Mouse (Mus musculus) lung, adult 18-20 months (tissue): ENCODE measurements around the gene Ptrh1.

Source experiments
- DNase-seq, 2 experiments: peaks; one replicate each; pipeline ENCODE4 v3.0.0; 2022; ENCODE audit warnings: mixed read lengths in 2 of 2

Gene Ptrh1

DNA sequence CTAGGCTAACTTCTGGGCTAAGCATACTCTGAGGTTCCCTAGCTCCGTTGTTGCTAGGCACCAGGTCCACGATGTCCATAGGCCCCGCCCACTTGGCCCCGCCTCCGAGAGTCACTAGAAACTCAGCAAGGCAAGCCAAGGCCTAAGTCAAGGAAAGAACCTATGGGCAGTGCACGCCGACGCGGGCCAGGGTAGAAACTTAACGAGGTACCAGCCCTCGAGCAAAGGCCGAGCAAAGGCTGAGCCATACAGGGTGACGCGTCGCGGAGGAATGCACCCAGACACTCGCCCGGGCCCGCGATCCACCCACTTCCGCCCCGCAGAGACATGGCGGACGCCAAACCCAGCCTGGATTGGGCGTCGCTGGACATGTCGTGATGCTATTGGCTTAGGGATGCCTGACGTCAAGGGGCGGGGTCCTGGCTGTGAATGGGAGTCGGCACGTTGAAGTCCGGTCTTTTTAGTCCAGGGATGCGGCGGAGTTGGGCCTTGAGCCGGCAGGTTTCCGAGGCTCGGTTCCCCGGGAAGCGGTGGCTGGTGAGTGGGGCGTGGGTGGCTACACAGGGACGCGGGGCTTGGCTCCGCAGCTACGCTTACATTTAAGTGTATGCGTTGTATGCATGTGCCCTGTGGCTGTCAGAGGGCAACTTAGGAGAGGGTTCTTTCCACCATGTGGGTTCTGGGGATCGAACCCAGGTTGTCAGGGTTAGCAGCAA lies at the start of gene Ptrh1, which contains the start of gene Ttc16:
Gene Ptrh1 (plus strand): TSS at position 428 of the 716 bp plus-strand sequence.
Gene Ttc16 (minus strand): TSS at position 275 of the 716 bp plus-strand sequence.
- peak; percentile 98 to 99 for DNase-seq

DNA sequence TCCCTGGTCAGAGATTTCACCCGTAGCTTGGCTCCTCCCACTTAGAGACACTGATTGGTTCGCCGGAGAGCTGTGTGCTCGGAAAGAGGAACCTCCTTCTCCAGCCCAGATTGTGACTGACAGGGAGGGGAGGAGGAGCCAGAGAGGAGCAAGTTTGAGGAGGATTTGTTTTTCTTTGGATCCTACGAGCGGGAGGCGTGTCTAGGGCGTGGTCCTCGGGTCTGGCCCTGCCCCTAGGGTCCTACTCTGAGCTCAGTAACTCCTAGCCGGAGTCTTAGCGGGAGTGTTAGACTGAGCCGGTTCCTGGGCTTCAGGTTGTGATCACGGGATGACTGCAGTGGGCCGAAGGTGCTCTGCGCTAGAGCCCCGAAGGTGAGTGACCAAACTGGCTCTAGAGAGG lies 48.2 kb upstream of the Ptrh1 start:
- peak; percentile 97 to 98 for DNase-seq

DNA sequence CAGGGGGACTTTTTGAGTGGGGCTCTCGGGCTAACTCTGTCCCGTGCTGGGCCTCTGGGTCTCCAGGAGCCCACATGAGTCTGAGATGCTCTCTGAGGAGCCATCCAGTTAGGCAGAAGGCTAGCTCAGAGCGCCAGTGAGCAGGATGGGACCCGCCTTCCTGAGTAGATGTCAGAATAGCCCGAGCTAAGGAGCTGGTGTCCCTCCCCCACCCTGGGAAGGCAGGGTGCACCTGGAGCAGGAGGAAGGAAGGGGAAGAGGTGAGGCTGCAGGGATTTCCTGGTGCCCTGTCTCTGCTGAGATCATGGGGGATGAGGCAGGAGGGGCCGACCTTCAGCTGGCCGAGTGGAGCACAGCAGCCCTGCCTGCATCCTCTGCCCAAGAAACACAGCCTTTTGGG lies 47.1 kb upstream of the Ptrh1 start:
- DNase-seq, result peak; percentile 62 to 74

DNA sequence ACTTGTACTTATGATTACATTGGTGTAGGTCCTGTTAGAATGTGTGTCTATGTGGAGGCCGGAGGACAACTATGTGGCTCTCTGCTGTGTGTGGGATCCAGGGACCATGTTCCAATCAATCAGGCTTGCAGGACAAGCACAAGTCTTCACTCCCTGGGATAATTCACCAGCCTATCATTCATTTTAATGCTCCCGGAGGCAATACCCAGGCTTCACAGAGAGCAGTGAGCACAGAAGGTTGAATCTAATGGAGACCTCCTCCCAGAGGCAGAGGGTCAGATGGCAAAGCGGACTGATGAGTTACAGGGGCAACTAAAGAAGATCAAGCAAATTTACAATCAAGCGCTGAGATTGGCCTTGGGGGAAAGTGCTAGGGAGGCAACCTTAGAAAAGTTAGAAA lies 46.0 kb upstream of the Ptrh1 start:
- no peak for DNase-seq

DNA sequence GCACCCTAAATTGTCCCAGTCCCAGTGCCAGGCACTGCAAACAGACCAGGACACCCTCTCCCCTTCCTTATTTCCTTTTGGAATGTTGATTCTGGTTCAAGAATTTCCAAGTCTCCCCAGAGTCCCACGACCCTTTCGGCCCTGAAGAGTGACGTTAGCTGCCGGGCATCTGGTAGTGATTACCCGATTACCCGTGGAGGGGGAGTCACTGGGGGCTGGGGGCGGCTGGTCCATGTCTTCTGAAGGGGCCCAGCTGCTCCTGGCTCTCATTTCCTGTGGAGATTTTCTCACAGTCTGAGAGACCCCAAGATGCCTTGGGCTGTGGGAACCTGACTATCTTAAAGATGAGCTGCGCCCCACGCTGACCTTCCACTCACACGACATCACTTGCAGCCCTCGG lies 44.7 kb upstream of the Ptrh1 start:
- no peak for DNase-seq

DNA sequence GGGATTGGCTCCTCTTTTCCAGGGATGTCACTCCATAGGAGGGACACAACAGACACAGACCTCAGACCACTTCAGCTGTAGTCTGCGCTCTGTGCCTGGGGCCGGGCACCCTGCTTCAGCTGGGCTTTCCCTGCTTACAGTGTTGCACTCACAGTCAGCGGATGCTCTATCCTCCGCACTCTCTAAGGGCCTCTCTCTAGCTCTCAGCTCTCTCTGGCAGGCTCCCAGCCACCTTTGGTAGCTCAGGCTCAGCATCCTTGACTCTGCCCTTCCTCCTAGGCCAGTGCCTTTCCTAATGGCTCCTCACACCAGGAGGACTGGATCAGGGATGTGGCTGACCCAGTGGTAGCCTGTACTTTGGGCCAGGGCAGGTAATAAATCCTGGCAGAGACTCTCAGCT lies 43.7 kb upstream of the Ptrh1 start:
- DNase-seq, result no peak

DNA sequence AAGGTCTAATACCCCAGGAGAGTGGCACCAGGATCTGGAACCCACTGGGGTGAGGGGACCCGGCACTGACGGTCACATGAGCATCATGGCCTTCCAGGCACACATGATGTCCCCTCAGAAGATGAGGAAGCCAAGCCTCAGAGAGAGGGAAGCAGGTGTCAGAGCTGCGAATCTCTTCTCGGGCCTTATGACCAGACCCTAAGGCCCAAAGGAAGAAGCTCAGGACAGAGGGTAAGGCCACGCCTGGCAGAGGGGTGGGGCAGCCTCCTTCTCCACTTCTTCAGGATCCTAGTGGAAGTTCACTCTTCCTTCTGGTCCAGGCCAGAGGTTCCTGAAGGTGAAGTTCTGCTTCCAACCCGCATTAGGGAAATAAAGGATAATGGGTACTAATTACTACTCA lies 42.9 kb upstream of the Ptrh1 start:
- no peak for DNase-seq

DNA sequence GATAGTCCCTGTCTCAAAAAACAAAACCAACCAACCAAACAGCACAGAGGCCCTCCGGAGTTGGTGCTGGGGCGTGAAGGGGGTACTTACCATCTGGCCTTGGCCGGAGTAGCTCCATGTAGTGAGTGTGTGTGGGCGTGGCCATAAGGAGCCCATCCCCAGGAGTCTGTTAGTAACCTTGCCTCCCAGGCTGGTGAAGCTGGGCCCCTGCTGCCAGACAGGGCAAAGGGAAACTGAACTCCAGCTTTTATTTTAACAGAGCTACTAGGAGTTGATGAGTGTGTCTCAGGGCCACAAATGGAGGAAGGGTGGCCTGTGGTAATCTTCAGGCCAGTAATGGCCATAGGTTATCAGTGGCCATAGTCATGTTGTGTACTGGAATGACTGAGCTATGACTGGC lies 41.1 kb upstream of the Ptrh1 start:
- peak in 1 of 2 experiments; percentile 55 for DNase-seq

DNA sequence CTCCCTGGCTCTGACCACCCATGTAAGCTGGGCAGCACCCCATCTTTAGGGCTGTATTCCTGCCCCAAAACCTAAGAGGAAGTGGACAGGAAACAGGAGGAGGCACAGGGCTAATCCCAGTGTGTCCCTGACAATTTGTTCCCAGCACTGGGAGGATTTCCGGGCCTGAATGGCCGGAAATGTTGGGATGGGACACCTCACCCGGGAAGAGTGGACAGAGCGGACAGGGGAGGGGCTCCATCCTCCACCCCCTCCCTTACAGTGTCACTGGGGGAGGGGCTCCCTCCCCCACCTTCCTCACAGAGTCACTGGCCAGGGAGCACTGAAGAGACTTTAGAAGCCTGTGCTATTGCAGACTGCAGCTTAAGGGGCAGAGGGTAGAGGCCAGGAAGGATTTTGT lies 40.7 kb upstream of the Ptrh1 start:
- DNase-seq, result peak; percentile 82 to 90

DNA sequence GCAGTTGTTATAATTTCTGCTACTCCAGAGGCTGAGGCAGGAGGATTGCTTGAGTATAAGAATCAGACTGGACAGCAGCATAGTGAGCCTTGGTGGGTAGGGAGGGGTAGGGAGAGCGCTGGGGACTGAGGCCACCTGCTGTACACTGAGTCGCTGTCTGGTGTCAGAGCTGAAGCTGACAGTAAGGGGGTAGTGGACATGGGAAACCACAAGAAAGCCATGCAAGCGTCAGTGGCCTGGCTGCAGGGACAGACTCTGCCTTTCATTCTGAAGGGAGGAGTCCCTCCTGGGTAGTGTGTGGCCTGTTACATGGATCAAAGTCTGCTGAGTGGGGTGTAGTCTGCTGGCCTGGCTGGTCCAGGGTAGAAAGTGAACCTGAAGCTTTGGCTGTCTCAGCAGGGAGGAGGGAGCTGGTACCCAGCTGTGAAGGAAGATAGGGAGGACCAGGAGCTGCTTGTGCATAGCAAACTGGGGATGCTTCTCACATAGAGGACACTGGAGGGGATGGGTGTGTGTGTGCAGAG lies 39.2 kb upstream of the Ptrh1 start:
- no peak for DNase-seq

DNA sequence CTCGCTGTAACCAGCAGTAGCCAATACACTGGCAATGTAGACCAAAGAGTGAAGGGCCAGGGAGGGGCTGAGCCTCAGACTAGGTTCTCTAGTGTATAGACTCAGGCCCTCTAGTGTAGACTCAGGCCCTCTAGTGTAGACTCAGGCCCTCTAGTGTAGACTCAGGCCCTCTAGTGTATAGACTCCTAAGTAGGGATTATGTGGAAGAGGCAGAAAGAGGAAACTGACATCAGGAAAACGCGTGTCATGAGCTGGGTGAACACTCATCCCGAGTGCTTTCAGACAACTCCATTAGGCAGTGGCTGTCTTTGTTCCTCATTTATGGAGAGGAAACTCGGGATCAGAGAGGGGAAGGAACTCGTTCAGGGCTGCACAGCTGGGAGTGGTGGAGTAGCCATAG lies 38.6 kb upstream of the Ptrh1 start:
- no peak for DNase-seq

DNA sequence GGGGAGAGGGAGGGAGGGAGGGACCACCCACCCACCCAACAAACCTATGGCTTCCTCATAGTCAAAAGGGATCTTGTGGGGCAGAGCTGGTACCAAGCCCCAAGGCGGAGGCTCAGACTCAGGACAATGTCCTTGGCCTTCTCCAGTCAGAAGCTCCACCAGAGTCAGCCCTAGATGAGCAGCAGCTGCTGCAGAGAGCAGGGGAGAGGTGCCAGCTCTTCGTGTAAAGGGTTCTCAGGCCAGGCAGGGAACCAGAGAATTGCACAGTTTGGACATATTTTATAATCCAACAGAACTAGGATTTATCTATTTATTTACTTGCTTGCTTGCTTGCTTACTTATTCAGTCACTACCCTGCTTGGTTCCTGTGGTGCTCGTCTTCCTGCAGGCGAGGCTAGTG lies 36.3 kb upstream of the Ptrh1 start:
- DNase-seq, result no peak

DNA sequence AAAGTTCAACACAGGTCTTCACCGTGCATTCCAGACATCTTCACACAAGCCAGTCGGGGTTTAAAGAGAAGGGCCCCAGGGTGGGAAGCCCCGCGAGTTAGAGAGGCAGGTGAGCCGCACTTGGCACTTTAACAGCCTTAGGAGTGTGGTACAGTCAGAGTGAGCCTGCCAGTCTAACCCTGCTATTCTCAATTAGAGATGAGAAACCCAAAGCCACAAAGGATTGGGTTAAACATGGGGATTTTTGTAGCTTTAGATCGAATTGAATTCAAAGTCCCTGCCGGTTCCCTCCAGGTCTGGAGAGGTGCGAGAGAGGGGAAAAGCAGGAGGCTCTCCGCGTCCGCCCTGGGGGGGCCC lies 34.7 kb upstream of the Ptrh1 start, which contains the start of gene 6330409D20Rik:
Gene 6330409D20Rik (minus strand): TSS at position 101 of the 357 bp plus-strand sequence.
- DNase-seq, result no peak

DNA sequence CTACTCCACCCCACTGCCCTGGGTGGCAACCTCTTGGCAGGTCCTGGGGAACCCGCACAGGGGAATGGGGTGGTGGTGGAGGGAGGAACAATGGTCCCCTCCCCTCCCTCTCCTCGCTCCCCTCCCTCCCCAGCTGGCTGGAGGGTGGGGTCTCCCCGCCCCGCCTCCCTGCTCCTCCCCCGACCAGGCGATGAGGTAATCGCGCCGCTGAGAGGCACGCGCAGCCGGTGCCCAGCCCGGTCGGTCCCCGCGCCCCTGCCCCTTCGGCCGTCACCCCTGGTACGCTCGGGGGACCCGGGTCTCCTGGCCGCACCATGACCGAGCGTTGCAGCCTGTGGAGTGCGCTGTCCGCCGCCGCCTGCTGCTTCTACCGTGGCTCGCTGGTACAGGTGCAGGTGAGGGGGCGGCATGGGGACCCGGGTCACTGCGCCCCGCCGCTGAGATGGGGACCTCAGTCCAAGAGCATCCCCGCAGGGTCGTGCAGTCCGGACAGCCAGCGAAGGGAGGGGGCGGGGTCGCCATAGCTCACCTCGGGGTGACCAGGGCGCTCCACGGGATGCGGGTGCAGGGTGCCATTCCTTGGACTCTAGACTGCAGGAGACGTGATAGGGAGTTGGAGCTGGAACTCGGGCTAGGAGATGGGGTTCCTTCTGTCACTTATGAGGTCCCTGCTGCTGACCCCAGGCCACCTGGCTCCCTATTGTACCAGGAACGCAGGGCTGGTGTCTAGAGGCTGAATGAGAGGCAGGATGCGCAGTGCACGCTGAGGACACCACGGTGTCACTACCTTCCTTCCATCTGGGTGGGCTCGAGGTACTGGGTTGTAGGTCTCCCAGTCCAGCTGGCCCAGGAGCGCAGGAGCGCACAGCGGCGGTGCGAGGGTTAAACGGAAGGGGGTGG lies 34.1 kb upstream of the Ptrh1 start:
- DNase-seq, result peak; percentile 54 to 72

DNA sequence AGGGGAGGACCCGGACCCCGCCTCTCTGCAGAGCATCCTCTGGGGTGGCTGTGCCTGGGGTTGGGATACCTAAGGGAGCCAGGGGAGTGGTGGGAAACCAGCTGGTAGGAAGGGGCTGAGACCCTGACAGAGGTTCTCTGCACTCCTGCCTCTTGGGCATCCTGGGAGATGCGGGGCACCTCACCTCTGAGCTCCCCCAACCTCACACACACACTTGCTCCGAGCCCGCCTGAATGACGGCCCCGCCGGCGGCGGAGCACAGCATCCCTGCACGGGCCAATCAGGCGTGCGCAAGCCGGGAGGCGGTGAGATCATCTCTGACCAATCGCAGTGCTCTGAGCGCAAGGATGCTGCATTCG lies 33.4 kb upstream of the Ptrh1 start:
- DNase-seq, result no peak

DNA sequence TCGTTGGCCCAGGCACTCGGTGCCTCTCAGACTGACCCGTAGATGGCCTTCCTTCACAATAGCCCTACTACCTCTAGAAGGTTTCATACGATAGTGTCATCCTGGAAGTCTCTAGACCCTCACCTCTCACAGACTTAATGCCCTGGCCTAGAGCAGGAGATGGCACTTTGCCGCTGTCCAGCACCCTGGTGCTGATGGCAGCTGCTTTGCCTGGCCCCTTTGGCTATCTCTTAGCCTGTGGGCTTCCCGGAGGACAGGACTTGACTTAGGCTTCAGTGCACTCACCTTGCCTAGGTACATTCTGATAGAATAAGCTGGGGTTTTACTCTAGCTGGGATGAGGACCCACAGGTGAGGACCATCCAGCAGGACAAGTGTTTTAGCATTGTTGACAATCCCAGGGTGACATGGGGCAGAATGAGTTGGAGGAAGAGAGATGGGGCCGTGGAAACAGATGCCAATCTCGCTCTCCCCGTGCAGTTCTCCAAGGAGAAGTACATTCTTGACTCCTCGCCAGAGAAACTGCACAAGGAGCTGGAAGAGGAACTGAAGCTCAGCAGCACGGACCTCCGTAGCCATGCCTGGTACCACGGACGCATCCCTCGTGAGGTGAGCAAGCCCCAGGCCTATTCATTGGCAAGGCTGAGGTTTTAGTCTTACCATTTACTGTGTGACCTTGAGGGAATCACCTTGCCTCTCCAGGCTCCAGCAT lies 31.2 kb upstream of the Ptrh1 start:
- no peak for DNase-seq

DNA sequence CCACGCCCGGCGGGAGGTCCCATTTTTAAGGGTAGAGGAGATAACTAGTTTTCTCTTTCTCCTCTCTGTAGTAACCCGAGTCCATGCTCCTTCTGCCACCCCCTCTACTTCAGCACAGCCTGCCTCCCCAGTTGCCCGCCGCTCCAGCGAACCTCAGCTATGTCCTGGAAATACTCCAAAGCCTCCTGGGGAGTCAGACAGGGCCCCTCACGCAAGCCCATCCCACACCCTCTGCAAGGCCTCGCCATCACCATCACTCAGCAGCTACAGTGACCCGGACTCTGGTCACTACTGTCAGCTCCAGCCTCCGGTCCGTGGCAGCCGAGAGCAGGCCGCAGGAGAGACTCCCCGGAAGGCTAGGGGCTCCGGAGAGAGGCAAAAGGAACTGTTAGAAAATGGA lies 26.5 kb upstream of the Ptrh1 start:
- DNase-seq, result no peak

DNA sequence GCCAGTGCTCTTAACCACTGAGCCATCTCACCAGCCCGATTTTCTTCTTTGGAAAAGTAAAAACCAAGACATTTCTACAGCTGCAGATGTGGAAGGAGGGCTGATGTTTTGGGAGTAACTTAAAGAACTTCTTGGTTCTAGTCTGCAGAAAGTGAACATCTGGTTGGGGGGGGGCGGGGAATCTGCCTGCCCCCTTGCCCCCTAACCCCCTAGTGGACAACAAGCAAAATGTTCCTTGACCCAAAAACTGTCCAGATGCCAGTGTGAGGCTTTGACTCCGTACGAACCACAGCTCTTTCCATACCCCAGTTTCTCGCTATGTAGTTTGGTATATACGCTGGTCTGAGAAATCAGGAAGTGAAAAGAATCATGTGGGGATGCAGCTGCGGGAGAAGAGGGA lies 25.4 kb upstream of the Ptrh1 start:
- DNase-seq, result no peak

DNA sequence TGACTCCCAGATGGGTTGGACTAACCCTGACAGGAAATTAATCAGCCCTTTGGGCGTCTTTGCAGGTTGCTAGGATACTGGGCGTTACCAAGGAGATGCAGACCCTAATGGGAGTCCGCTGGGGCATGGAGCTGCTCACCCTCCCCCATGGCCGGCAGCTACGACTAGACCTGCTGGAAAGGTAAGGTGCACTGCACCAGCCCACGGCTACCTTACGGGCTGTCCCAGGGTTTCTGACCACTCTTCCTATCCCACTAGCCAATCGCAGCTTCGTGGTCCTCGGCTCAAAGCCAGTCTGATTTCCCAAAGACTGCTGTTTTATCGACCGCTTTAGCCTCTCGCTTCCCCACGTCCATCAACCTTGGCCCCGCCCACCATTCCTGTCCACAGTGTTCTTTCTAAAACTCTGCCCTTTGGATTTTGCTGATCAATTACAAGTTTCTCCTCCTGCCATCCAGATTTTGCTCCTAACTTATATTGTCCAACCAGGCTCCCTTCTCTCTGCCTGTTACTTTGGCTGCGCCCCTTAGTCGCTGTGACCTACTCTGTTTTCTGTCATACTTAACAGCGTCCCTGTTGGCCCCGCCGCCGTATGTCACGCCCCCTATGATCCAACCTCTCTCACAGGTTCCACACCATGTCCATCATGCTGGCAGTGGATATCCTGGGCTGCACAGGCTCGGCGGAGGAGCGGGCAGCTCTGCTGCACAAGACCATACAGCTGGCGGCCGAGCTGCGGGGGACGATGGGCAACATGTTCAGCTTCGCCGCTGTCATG lies 24.5 kb upstream of the Ptrh1 start:
- peak; percentile 83 to 87 for DNase-seq

DNA sequence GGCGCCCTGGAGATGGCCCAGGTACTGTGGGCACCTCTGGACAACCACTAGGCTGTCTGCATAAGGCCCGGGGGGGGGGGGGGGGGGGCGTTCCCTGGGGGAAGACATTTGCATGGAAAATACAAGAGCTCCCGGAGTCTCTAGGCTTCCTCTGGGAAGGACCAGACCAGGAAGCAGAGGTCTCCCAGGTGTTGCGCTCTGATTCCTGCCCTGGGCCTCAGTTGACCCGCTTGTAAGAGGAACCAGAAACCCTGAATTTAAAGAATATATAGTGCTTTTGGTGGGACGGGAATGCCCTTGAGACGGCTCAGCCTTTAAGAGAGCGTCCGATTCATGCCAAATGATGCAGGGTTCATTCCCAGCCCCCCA lies 23.9 kb upstream of the Ptrh1 start:
- DNase-seq, result no peak

DNA sequence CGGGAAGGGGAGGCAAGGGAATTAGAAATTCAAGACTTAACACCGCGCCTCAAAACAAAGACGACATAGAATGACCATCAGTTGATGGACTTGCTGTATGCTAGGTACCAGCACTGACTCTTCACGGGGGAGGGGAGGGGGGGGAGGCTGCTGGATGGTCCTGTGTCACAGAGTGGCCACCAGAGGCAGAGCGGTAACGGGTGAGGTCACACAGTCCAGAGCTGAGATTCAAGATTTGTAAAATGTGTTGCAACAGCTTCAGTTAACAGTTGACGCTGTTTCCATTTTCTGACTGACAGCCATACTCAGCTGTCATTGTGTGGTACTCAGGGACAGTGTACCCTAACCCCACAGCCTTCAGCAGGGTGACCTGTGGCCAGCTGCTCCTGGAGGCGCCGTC lies 23.4 kb upstream of the Ptrh1 start:
- no peak for DNase-seq

DNA sequence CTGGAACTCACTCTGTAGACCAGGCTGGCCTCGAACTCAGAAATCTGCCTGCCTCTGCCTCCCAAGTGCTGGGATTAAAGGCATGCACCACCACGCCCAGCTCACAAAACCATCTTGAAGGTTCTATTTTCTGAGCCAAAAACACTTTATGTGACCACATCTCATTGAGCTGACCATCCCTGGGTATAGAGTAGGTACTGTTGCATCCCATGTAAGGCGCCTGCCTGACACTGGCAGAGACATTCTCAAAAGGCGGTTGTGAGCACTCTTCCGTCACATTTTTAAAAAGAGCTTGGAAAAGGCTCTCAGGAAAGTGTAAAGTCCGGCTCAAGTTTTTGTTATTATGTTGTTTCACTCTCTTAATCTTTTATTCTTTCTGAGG lies 18.9 kb upstream of the Ptrh1 start:
- no peak for DNase-seq
